Comparison of ENCODE assay signal across 9 mouse cellular contexts in genomic region chr10:43211866-43212265, GRCm38 (mm10). TPM values are rescaled to one million over a fixed set of nuclear protein-coding genes. Genes with fewer than 3 reads are reported as not detected.
A peak's percentile ranks its signal among the peaks of the same experiment; 100 is the strongest.
DNase-seq lines count a peak whose midpoint lies in the region; ATAC-seq and TF ChIP-seq lines count a peak whose summit lies in the region.
"Had no signal": no experiment of that assay in that cellular context is flagged by ENCODE, and none has a peak within 500 bp of the region (broad histone marks: within the 10 kb centered on the region; RNA-seq: fewer than 3 reads in every experiment).

No protein-coding gene starts in this region.

- H3K27me3 ChIP-seq in kidney, postnatal 0 days (ENCODE audit: insufficient read depth, low read length), result no peaks in the 10 kb centered on the region
- H3K27me3 ChIP-seq in kidney, embryonic 14.5 days (ENCODE audit: control insufficient read depth, insufficient read depth, low read length), result no peaks in the 10 kb centered on the region
- H3K27me3 ChIP-seq: midbrain, embryonic 12.5 days had no signal

- no peak for DNase-seq in kidney, postnatal 0 days (ENCODE audit: low spot score)
- peak; percentile 83 for DNase-seq in ES-E14 (ENCODE audit: low read depth, low spot score)
- DNase-seq in adrenal gland, postnatal 36 days, result peak; percentile 22 to 55
- peak; percentile 21 to 27 for DNase-seq in heart, postnatal 14 days
- DNase-seq in layer of hippocampus, adult 9-11 months, result no peak
- no peak for DNase-seq in urinary bladder, postnatal 10 days (ENCODE audit: low spot score)

- no peaks in the 10 kb centered on the region for H3K4me1 ChIP-seq in kidney, postnatal 0 days (replicated peaks; ENCODE audit: insufficient read depth, low read length)
- no peaks in the 10 kb centered on the region for H3K4me1 ChIP-seq in kidney, embryonic 14.5 days (ENCODE audit: control insufficient read depth, insufficient read depth, low read length)
- peaks cover 0 to 3% of the 10 kb centered on the region in 2 experiments; a peak in 1 of 4 replicates for H3K4me1 ChIP-seq in ES-E14 (ENCODE audit: control insufficient read depth in 2 of 2, insufficient read depth in 2 of 2, low read length in 2 of 2, poor library complexity in 1 of 2)
- H3K4me1 ChIP-seq: midbrain, embryonic 12.5 days had no signal

- no peak overlapping the region for H3K4me3 ChIP-seq in kidney, postnatal 0 days (replicated peaks; ENCODE audit: low read depth, low read length)
- no peak overlapping the region for H3K4me3 ChIP-seq in kidney, embryonic 14.5 days (ENCODE audit: low read length)
- no peak overlapping the region for H3K4me3 ChIP-seq in ES-E14 (ENCODE audit: insufficient read depth in 1 of 2, low read depth in 1 of 2, low read length in 2 of 2, poor library complexity in 1 of 2, severe bottlenecking in 1 of 2)
- H3K4me3 ChIP-seq: midbrain, embryonic 12.5 days had no signal

- 49% methylated on average over 6 of the region's 6 CpGs for WGBS in kidney, postnatal 0 days
- WGBS in kidney, embryonic 14.5 days, result 45% methylated on average over 6 of the region's 6 CpGs

- H3K36me3 ChIP-seq in kidney, postnatal 0 days (ENCODE audit: insufficient read depth, low read length), result no peaks in the 10 kb centered on the region
- H3K36me3 ChIP-seq in kidney, embryonic 14.5 days (ENCODE audit: control insufficient read depth, insufficient read depth, low read length), result no peaks in the 10 kb centered on the region
- H3K36me3 ChIP-seq in ES-E14 (ENCODE audit: control insufficient read depth, insufficient read depth, low read length, poor library complexity, severe bottlenecking), result no peaks in the 10 kb centered on the region
- H3K36me3 ChIP-seq: midbrain, embryonic 12.5 days had no signal

- no peak overlapping the region for H3K9ac ChIP-seq in kidney, postnatal 0 days (ENCODE audit: low read depth, low read length)
- H3K9ac ChIP-seq in kidney, embryonic 14.5 days (ENCODE audit: low read depth, low read length), result no peak overlapping the region
- H3K9ac ChIP-seq in ES-E14 (ENCODE audit: insufficient read depth, low read depth, low read length, poor library complexity, severe bottlenecking), result no peak overlapping the region
- H3K9ac ChIP-seq: midbrain, embryonic 12.5 days had no signal

- no peaks in the 10 kb centered on the region for H3K9me3 ChIP-seq in kidney, postnatal 0 days (replicated peaks; ENCODE audit: low read length)
- H3K9me3 ChIP-seq in kidney, embryonic 14.5 days (ENCODE audit: control insufficient read depth, low read length), result no peaks in the 10 kb centered on the region
- no peaks in the 10 kb centered on the region for H3K9me3 ChIP-seq in ES-E14 (ENCODE audit: control insufficient read depth, insufficient read depth, low read depth, low read length)
- H3K9me3 ChIP-seq: midbrain, embryonic 12.5 days had no signal

- TF ChIP-seq CTCF in kidney, postnatal 0 days (IDR thresholded peaks at IDR 0.05; ENCODE audit: low read depth), result peak; percentile 50

- H3K27ac ChIP-seq in kidney, postnatal 0 days, result no peak overlapping the region
- no peak overlapping the region for H3K27ac ChIP-seq in kidney, embryonic 14.5 days (ENCODE audit: low read depth, low read length)
- no peak overlapping the region for H3K27ac ChIP-seq in ES-E14 (ENCODE audit: insufficient read depth, low read depth, low read length, poor library complexity, severe bottlenecking)
- H3K27ac ChIP-seq: midbrain, embryonic 12.5 days had no signal

- intact Hi-C loops in heart, postnatal 14 days (cut with DNase I), result loop anchor here (10.0 kb wide), 1 partner anchor 263 kb away; the partner anchor contains the start of gene Bend3

- no peak overlapping the region for H3K4me2 ChIP-seq in kidney, postnatal 0 days (ENCODE audit: low read length)
- no peak overlapping the region for H3K4me2 ChIP-seq in kidney, embryonic 14.5 days (replicated peaks; ENCODE audit: low read depth, low read length)
- H3K4me2 ChIP-seq: midbrain, embryonic 12.5 days had no signal

- no peak for ATAC-seq in kidney, postnatal 0 days (replicated peaks; ENCODE audit: low FRiP score, low read depth)
- ATAC-seq in kidney, embryonic 14.5 days (ENCODE audit: low FRiP score, low TSS enrichment), result no peak
- ATAC-seq in neutrophil, adult 5-6 weeks (ENCODE audit: extremely low read depth, insufficient number of reproducible peaks, low FRiP score, poor library complexity, severe bottlenecking), result 0 out of 2 replicates have a peak, but pooled peaks have one; percentile 26

- in situ Hi-C loops in ES-E14 (cut with MboI; ENCODE audit: low sequenced_read_pairs in 2 of 2, unreplicated experiment in 2 of 2), result no loop called here

TF ChIP-seq in ES-E14, 5 proteins besides CTCF, POLR2A, EP300 and RAD21:
- peak; percentile 33; the same call in 1 of the 2 replicates for TF ChIP-seq ZC3H11A (IDR thresholded peaks at IDR 0.05; ENCODE audit: borderline replicate concordance, low read depth, low read length)
- no peak for TF ChIP-seq CHD2 (IDR thresholded peaks at IDR 0.05; ENCODE audit: low read depth, low read length)

RNA-seq across cellular contexts. Expression of gene Pdss2, which starts 9.4 kb away (rescaled TPM):
- 13.7 and 15.6 TPM in 2 replicates for polyA plus RNA-seq in kidney, postnatal 0 days (2015; fragmentation: Nextera tagmentation; extraction: Ambion mirVana)
- polyA plus RNA-seq in kidney, embryonic 14.5 days (2014; fragmentation: Nextera tagmentation; extraction: Ambion mirVana), result 12.5 and 17.6 TPM in 2 replicates
- 16.6 and 18.8 TPM in 2 replicates for total RNA-seq in ES-E14 (2012; rRNA removed)
- 10 to 100 TPM; 17.2 to 19.6 TPM for total RNA-seq in adrenal gland, postnatal 36 days (2021)
- 10 to 100 TPM; 23.7 to 27.3 TPM for total RNA-seq in heart, postnatal 14 days (2021)
- 12.9 and 13.0 TPM in 2 replicates for total RNA-seq in neutrophil, adult 5-6 weeks (2017)

RNA-seq across cellular contexts. Expression of gene 9030612E09Rik, which starts 37.4 kb away (rescaled TPM):
- 0.62 and 0.68 TPM in 2 replicates for polyA plus RNA-seq in kidney, postnatal 0 days (2015; fragmentation: Nextera tagmentation; extraction: Ambion mirVana)
- 0.87 and 1.6 TPM in 2 replicates for polyA plus RNA-seq in kidney, embryonic 14.5 days (2014; fragmentation: Nextera tagmentation; extraction: Ambion mirVana)
- not detected in 2 replicates for total RNA-seq in ES-E14 (2012; rRNA removed)
- total RNA-seq in adrenal gland, postnatal 36 days (2021), result under 1 TPM; 0.30 to 0.33 TPM
- total RNA-seq in heart, postnatal 14 days (2021), result 1 to 10 TPM; 2.5 to 2.8 TPM
- total RNA-seq in neutrophil, adult 5-6 weeks (2017), result not detected in 2 replicates

RNA-seq across cellular contexts. Expression of gene Sobp, which starts 37.5 kb away (rescaled TPM):
- polyA plus RNA-seq in kidney, postnatal 0 days (2015; fragmentation: Nextera tagmentation; extraction: Ambion mirVana), result 0.91 and 1.2 TPM in 2 replicates
- polyA plus RNA-seq in kidney, embryonic 14.5 days (2014; fragmentation: Nextera tagmentation; extraction: Ambion mirVana), result 3.9 and 4.0 TPM in 2 replicates
- total RNA-seq in ES-E14 (2012; rRNA removed), result 0.31 and 0.42 TPM in 2 replicates
- 1 to 10 TPM; 4.6 to 6.2 TPM for total RNA-seq in adrenal gland, postnatal 36 days (2021)
- 10 to 100 TPM; 14.4 to 14.6 TPM for total RNA-seq in heart, postnatal 14 days (2021)
- not detected in 2 replicates for total RNA-seq in neutrophil, adult 5-6 weeks (2017)

Comparison
In these comparisons a context has a peak if more than half of its experiments do, and no peak if none do; other contexts are left out.
1. DNase-seq: peak in ES-E14 (single experiment), adrenal gland, postnatal 36 days (2 of 2) and heart, postnatal 14 days (2 of 2); none in kidney, postnatal 0 days (single experiment), layer of hippocampus, adult 9-11 months (single experiment) and urinary bladder, postnatal 10 days (single experiment).